ENCODE assay signal across 8 mouse cellular contexts in genomic region chr11:107703272-107704134, GRCm38 (mm10). TPM values are rescaled to one million over a fixed set of nuclear protein-coding genes. Genes with fewer than 3 reads are reported as not detected.
A peak's percentile ranks its signal among the peaks of the same experiment; 100 is the strongest.
DNase-seq lines count a peak whose midpoint lies in the region; ATAC-seq and TF ChIP-seq lines count a peak whose summit lies in the region.
"Had no signal": no experiment of that assay in that cellular context is flagged by ENCODE, and none has a peak within 500 bp of the region (broad histone marks: within the 10 kb centered on the region; RNA-seq: fewer than 3 reads in every experiment).

No protein-coding gene starts in this region.

- DNase-seq in hindbrain, embryonic 10.5 days (ENCODE audit: low spot score), result no peak
- DNase-seq in adrenal gland, postnatal 25 days, result peak; percentile 40
- DNase-seq in heart, postnatal 0 days (ENCODE audit: low spot score), result no peak
- DNase-seq in kidney, postnatal 14 days, result peak; percentile 48
- DNase-seq in right cerebral cortex, postnatal 14 days, result no peak

- H3K4me1 ChIP-seq in hindbrain, embryonic 10.5 days (replicated peaks), result peaks cover 48% of the 10 kb centered on the region
- H3K4me1 ChIP-seq in hindbrain, embryonic 13.5 days (replicated peaks), result peaks cover 38% of the 10 kb centered on the region
- no peaks in the 10 kb centered on the region for H3K4me1 ChIP-seq in heart, postnatal 0 days (ENCODE audit: control insufficient read depth, insufficient read depth)

- no peak overlapping the region for H3K4me2 ChIP-seq in hindbrain, embryonic 13.5 days
- peak overlapping the region; percentile 13; the same call in 1 of the 2 replicates for H3K4me2 ChIP-seq in heart, postnatal 0 days (ENCODE audit: low read depth, low read length)
- H3K4me2 ChIP-seq: embryonic facial prominence, embryonic 13.5 days had no signal

- H3K4me3 ChIP-seq in hindbrain, embryonic 10.5 days, result peak overlapping the region; percentile 13; the same call in 1 of the 2 replicates
- no peak overlapping the region for H3K4me3 ChIP-seq in hindbrain, embryonic 13.5 days
- no peak overlapping the region for H3K4me3 ChIP-seq in heart, postnatal 0 days (ENCODE audit: low read depth, low read length)
- H3K4me3 ChIP-seq: embryonic facial prominence, embryonic 13.5 days had no signal

- TF ChIP-seq CTCF in heart, postnatal 0 days (IDR thresholded peaks at IDR 0.05; ENCODE audit: low read depth), result no peak

- H3K9me3 ChIP-seq in hindbrain, embryonic 10.5 days, result no peaks in the 10 kb centered on the region
- no peaks in the 10 kb centered on the region for H3K9me3 ChIP-seq in hindbrain, embryonic 13.5 days
- no peaks in the 10 kb centered on the region for H3K9me3 ChIP-seq in heart, postnatal 0 days (replicated peaks; ENCODE audit: control insufficient read depth, low read length)
- H3K9me3 ChIP-seq: embryonic facial prominence, embryonic 13.5 days had no signal

- ATAC-seq in hindbrain, embryonic 13.5 days (ENCODE audit: low FRiP score), result no peak
- ATAC-seq in heart, postnatal 0 days (ENCODE audit: insufficient read depth, low read depth), result no peak
- ATAC-seq in CD4-positive, CD25-positive, alpha-beta regulatory T cell, adult 4 months, result no peak

- no peak overlapping the region for H3K9ac ChIP-seq in hindbrain, embryonic 13.5 days
- H3K9ac ChIP-seq in heart, postnatal 0 days (replicated peaks; ENCODE audit: low read depth, low read length), result no peak overlapping the region
- H3K9ac ChIP-seq: embryonic facial prominence, embryonic 13.5 days had no signal

- peak overlapping the region; percentile 64 for H3K27ac ChIP-seq in hindbrain, embryonic 10.5 days
- no peak overlapping the region for H3K27ac ChIP-seq in hindbrain, embryonic 13.5 days
- no peak overlapping the region for H3K27ac ChIP-seq in heart, postnatal 0 days (ENCODE audit: low read depth)
- H3K27ac ChIP-seq: embryonic facial prominence, embryonic 13.5 days had no signal

- H3K27me3 ChIP-seq in hindbrain, embryonic 10.5 days (ENCODE audit: insufficient read depth, poor library complexity, severe bottlenecking), result peaks cover 21% of the 10 kb centered on the region
- H3K27me3 ChIP-seq in hindbrain, embryonic 13.5 days, result no peaks in the 10 kb centered on the region
- 0 out of 2 replicates have a peak, but pooled peaks cover 3% of the 10 kb centered on the region for H3K27me3 ChIP-seq in heart, postnatal 0 days (ENCODE audit: control insufficient read depth, insufficient read depth, low read length)
- H3K27me3 ChIP-seq: embryonic facial prominence, embryonic 13.5 days had no signal

- TF ChIP-seq EP300 in heart, postnatal 0 days (IDR thresholded peaks at IDR 0.05; ENCODE audit: low read depth), result no peak

- no peaks in the 10 kb centered on the region for H3K36me3 ChIP-seq in hindbrain, embryonic 10.5 days
- no peaks in the 10 kb centered on the region for H3K36me3 ChIP-seq in hindbrain, embryonic 13.5 days
- H3K36me3 ChIP-seq in heart, postnatal 0 days (replicated peaks; ENCODE audit: control insufficient read depth, insufficient read depth, low read length), result no peaks in the 10 kb centered on the region
- H3K36me3 ChIP-seq: embryonic facial prominence, embryonic 13.5 days had no signal

- WGBS in hindbrain, embryonic 10.5 days, result 35% methylated on average over 27 of the region's 27 CpGs
- WGBS in hindbrain, embryonic 13.5 days, result 33% methylated on average over 27 of the region's 27 CpGs
- 53% methylated on average over 27 of the region's 27 CpGs for WGBS in heart, postnatal 0 days

RNA-seq across cellular contexts. Expression of gene Cacng1, which starts 12.8 kb away (rescaled TPM):
- polyA plus RNA-seq in hindbrain, embryonic 10.5 days (2016; fragmentation: Nextera tagmentation; extraction: Ambion mirVana), result 0.16 and 0.26 TPM in 2 replicates
- polyA plus RNA-seq in hindbrain, embryonic 13.5 days (2015; fragmentation: Nextera tagmentation; extraction: Ambion mirVana), result 0.31 and 0.35 TPM in 2 replicates
- total RNA-seq in adrenal gland, postnatal 25 days (2021), result not detected in 2 replicates
- total RNA-seq in heart, postnatal 0 days (2014; rRNA removed; ENCODE audit: low replicate concordance), result 1.4 TPM in 1 of 2 replicates, not detected in the other
- polyA plus RNA-seq in heart, postnatal 0 days (2015; fragmentation: Nextera tagmentation; extraction: Ambion mirVana), result 0.10 TPM in 1 of 2 replicates, not detected in the other
- polyA plus RNA-seq in CD4-positive, CD25-positive, alpha-beta regulatory T cell, adult 4 months (2017; shearing (Covaris generic)), result not detected

Comparison
In these comparisons a context has a peak if more than half of its experiments do, and no peak if none do; other contexts are left out.
1. DNase-seq: peak in adrenal gland, postnatal 25 days (single experiment) and kidney, postnatal 14 days (single experiment); none in hindbrain, embryonic 10.5 days (single experiment), heart, postnatal 0 days (single experiment) and right cerebral cortex, postnatal 14 days (single experiment).